Mouse (Mus musculus) layer of hippocampus, postnatal 10 days (tissue): ENCODE results near the gene Dtl. TPM values are rescaled to one million over a fixed set of nuclear protein-coding genes. Genes with fewer than 3 reads are reported as not detected.

ENCODE experiments used
- DNase-seq, 2 experiments: peaks; one replicate each; pipeline ENCODE4 v3.0.0; 2021; ENCODE audit warnings: low spot score in 2 of 2
- long read RNA-seq: library from polyadenylated mRNA; stranded (forward); transcript quantifications from one replicate; pipeline ENCODE4 v2.0.0, GENCODE M21; 2023
- total RNA-seq, 2 experiments: library from RNA; stranded (reverse); gene quantifications; 2 replicates each; pipeline ENCODE4 v1.2.3; 2021

Dtl gene
- 1 to 10 TPM; 2.1 to 3.0 TPM for total RNA-seq
- long read RNA-seq, partial matches to known transcripts: 3 of 3 reads
- long read RNA-seq, other reads (novel, unspliced or antisense): 0 of 3 reads

- DNase-seq: peak; percentile 99 to 100
These were observed at the start of gene Dtl, which contains the start of gene Ints7 for GRCm38 (mm10) chr1:191575458-191576247. TSS of gene Dtl (minus strand) at chr1:191575544. TSS of gene Ints7 (plus strand) at chr1:191575636.

- no peak for DNase-seq
These were observed 49.7 kb upstream of the Dtl start for GRCm38 (mm10) chr1:191625026-191625425.

- no peak for DNase-seq
These were observed 49.1 kb upstream of the Dtl start for GRCm38 (mm10) chr1:191624492-191624891.

GRCm38 (mm10) chr1:191622801-191623200 lies 47.5 kb upstream of the Dtl start:
- DNase-seq: no peak

GRCm38 (mm10) chr1:191621096-191621495 lies 45.8 kb upstream of the Dtl start:
- no peak for DNase-seq

GRCm38 (mm10) chr1:191618067-191618766 lies 42.9 kb upstream of the Dtl start:
- no peak for DNase-seq

- DNase-seq: no peak
These were observed 42.2 kb upstream of the Dtl start for GRCm38 (mm10) chr1:191617589-191617988.

- no peak for DNase-seq
These were observed 40.9 kb upstream of the Dtl start for GRCm38 (mm10) chr1:191616245-191616644.

- DNase-seq: no peak
These were observed 37.5 kb upstream of the Dtl start for GRCm38 (mm10) chr1:191612877-191613276.

- DNase-seq: no peak
These were observed 36.3 kb upstream of the Dtl start for GRCm38 (mm10) chr1:191611686-191612085.

- DNase-seq: no peak
These were observed 35.0 kb upstream of the Dtl start for GRCm38 (mm10) chr1:191610357-191610756.

- DNase-seq: no peak
These were observed 34.2 kb upstream of the Dtl start for GRCm38 (mm10) chr1:191609578-191609977.

GRCm38 (mm10) chr1:191609051-191609450 lies 33.7 kb upstream of the Dtl start:
- DNase-seq: no peak

GRCm38 (mm10) chr1:191604690-191605089 lies 29.3 kb upstream of the Dtl start:
- no peak for DNase-seq

- DNase-seq: no peak
These were observed 23.9 kb upstream of the Dtl start for GRCm38 (mm10) chr1:191599210-191599609.

GRCm38 (mm10) chr1:191596076-191596475 lies 20.7 kb upstream of the Dtl start:
- DNase-seq: no peak

GRCm38 (mm10) chr1:191592016-191592720 lies 16.8 kb upstream of the Dtl start:
- DNase-seq: no peak

GRCm38 (mm10) chr1:191588749-191589148 lies 13.4 kb upstream of the Dtl start:
- DNase-seq: no peak

GRCm38 (mm10) chr1:191587062-191587461 lies 11.7 kb upstream of the Dtl start:
- no peak for DNase-seq

GRCm38 (mm10) chr1:191585704-191586103 lies 10.4 kb upstream of the Dtl start:
- DNase-seq: no peak

GRCm38 (mm10) chr1:191584483-191584882 lies 9.1 kb upstream of the Dtl start:
- no peak for DNase-seq

- DNase-seq: no peak
These were observed 8.5 kb upstream of the Dtl start for GRCm38 (mm10) chr1:191583836-191584235.
